Mouse (Mus musculus): ENCODE results near the gene Car10. TPM values are rescaled to one million over a fixed set of nuclear protein-coding genes. Genes with fewer than 3 reads are reported as not detected.
A peak's percentile ranks its signal among the peaks of the same experiment; 100 is the strongest.

The Car10 gene
- total and polyA plus RNA-seq, 2 experiments from 2014 or later: 45.0 to 54.1 TPM

DNA sequence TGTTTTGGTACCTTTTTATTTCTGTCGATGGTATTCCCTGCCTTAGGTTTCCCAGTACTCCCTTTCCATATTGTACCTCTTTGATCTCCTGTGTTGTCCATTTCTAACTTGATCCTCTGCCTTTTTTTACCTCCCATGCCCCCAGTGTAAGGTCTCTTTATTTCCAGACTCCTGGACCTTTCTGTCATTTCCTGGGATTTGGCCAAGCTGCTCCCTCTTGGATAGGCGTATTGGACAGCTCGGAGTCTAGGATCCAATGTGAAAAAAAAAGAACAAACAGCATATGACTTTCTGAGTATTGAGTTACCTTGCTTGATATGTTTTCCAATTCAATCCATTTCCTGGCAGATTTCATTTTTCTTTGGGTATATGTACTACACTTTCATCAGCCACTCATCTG is 102.2 kb downstream of the Car10 start:
- Histone ChIP-seq H3K36me3 (ENCODE audit: insufficient read depth, low read length) (no peaks in the 10 kb centered on the region), H3K9ac (replicated peaks; ENCODE audit: low read length) (no peak overlapping the region), H3K4me1 (ENCODE audit: insufficient read depth, low read length) (no peaks in the 10 kb centered on the region), H3K4me2 (ENCODE audit: low read depth, low read length) (no peak overlapping the region), H3K27me3 (ENCODE audit: insufficient read depth, low read length) (no peaks in the 10 kb centered on the region), H3K4me3 (ENCODE audit: low read length) (no peak overlapping the region), H3K27ac (no peak overlapping the region), H3K9me3 (ENCODE audit: low read length) (no peaks in the 10 kb centered on the region)
- no peak for TF ChIP-seq CTCF (IDR thresholded peaks at IDR 0.05; ENCODE audit: low read depth)
- DNase-seq (ENCODE audit: low spot score) (no peak), ATAC-seq (no peak)
- WGBS: 87% methylated on average over 3 of the region's 3 CpGs

DNA sequence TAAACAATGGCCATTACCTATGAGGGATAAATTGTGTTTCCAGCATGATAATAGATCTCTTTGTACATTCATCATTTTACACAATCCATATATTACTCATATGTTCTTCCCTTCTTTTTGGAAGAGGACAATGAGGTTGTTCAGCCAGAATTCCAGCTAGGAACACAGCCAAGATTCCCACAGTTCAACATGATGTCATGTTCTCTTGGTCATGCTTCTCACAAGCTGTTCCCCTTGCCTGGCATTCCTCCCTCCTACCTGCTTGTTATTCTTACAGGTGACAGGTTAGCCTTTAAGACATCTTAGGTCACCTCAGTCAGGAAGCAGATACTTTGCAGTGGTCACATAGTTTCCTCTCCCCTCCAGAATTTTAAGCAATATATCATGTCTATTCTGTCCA is 119.6 kb downstream of the Car10 start:
- Histone ChIP-seq H3K9ac (replicated peaks; ENCODE audit: low read length) (no peak overlapping the region), H3K9me3 (ENCODE audit: low read length) (no peaks in the 10 kb centered on the region), H3K36me3 (ENCODE audit: insufficient read depth, low read length) (no peaks in the 10 kb centered on the region), H3K27ac (no peak overlapping the region), H3K4me2 (ENCODE audit: low read depth, low read length) (no peak overlapping the region), H3K4me1 (ENCODE audit: insufficient read depth, low read length) (no peaks in the 10 kb centered on the region), H3K4me3 (ENCODE audit: low read length) (no peak overlapping the region), H3K27me3 (ENCODE audit: insufficient read depth, low read length) (no peaks in the 10 kb centered on the region)
- TF ChIP-seq CTCF (IDR thresholded peaks at IDR 0.05; ENCODE audit: low read depth): no peak
- DNase-seq (ENCODE audit: low spot score): peak; percentile 48
- no peak for ATAC-seq

DNA sequence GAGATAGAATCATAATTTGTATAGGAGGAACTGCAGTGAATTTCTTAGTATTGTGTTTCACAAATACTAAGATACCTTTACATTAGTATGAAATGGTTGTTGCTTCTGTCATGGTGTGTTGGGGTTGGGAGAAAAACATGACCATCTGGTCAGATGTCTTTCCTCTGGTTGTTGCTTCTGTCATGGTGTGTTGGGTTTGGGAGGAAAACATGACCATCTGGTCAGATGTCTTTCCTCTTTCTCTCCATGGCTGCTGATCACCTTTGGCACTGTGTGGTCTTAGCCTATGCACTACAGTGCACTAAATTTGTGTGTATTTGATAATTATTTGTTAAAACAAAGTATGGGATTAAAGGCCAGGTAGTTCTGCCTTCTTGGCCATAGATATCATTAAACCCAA is 132.2 kb downstream of the Car10 start:
- Histone ChIP-seq H3K4me1 (ENCODE audit: insufficient read depth, low read length) (no peaks in the 10 kb centered on the region), H3K4me3 (ENCODE audit: low read length) (no peak overlapping the region), H3K27me3 (ENCODE audit: insufficient read depth, low read length) (no peaks in the 10 kb centered on the region), H3K9ac (replicated peaks; ENCODE audit: low read length) (no peak overlapping the region), H3K4me2 (ENCODE audit: low read depth, low read length) (no peak overlapping the region), H3K27ac (no peak overlapping the region), H3K9me3 (ENCODE audit: low read length) (no peaks in the 10 kb centered on the region), H3K36me3 (ENCODE audit: insufficient read depth, low read length) (no peaks in the 10 kb centered on the region)
- DNase-seq (ENCODE audit: low spot score) (no peak), ATAC-seq (no peak)
- no peak for TF ChIP-seq CTCF (IDR thresholded peaks at IDR 0.05; ENCODE audit: low read depth)

DNA sequence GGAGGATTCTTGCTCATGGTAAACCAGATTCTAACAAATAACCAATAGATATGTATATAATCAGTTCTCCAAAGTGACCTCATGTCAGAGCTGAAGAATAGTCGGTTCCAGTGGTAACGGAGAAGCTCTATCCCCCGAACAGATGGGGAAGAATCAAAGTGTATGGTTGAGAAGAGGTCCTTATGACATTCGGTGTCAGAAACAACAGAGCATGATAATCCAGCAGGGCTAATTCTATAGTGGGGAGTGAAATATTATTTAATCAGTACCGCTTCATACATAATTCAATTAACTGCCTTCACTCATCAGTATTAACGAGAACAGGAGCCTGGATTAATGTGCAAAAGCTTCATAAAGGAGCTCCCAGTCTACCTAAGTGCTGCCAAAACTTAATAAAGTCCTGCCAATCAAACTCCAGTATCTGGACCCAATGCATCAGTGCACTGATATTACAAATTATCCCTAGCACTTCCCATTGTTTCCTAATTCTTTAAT is 152.0 kb downstream of the Car10 start:
- DNase-seq (ENCODE audit: low spot score) (peak; percentile 41), ATAC-seq (no peak)
- WGBS: 45% methylated on average over 6 of the region's 6 CpGs

DNA sequence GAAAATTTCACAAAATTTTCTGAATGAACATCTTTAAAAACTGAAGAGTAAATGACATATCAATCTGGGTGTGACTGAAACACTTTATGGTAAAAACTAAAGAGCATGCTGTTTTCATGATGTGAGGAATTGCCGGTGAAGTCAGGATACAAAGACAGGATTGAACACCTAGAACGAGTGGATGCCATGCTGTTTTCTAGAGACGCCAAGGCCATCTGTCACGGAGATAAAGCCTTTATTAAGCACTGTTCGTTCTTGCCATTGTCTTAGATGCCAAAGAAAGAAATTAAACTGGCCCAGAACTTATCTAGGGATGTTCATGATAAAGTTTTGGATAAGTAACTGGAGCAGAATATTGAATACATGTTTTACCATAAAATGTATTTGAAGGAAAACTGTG is 153.9 kb downstream of the Car10 start:
- WGBS: 52% methylated on average over 5 of the region's 5 CpGs
- Histone ChIP-seq H3K4me3 (ENCODE audit: low read length) (no peak overlapping the region), H3K9me3 (ENCODE audit: low read length) (no peaks in the 10 kb centered on the region), H3K36me3 (ENCODE audit: insufficient read depth, low read length) (no peaks in the 10 kb centered on the region), H3K4me1 (ENCODE audit: insufficient read depth, low read length) (no peaks in the 10 kb centered on the region), H3K9ac (replicated peaks; ENCODE audit: low read length) (no peak overlapping the region), H3K4me2 (ENCODE audit: low read depth, low read length) (no peak overlapping the region), H3K27me3 (ENCODE audit: insufficient read depth, low read length) (no peaks in the 10 kb centered on the region), H3K27ac (no peak overlapping the region)
- ATAC-seq (no peak), DNase-seq (ENCODE audit: low spot score) (no peak)
- no peak for TF ChIP-seq CTCF (IDR thresholded peaks at IDR 0.05; ENCODE audit: low read depth)

More for the DNA sequence above, 152.0 kb downstream of the Car10 start:
- no peaks in the 10 kb centered on the region for H3K27me3 ChIP-seq (ENCODE audit: insufficient read depth, low read length)
- no peak overlapping the region for H3K4me3 ChIP-seq (ENCODE audit: low read length)
- TF ChIP-seq CTCF (IDR thresholded peaks at IDR 0.05; ENCODE audit: low read depth): no peak
- H3K36me3 ChIP-seq (ENCODE audit: insufficient read depth, low read length): no peaks in the 10 kb centered on the region
- H3K27ac ChIP-seq: no peak overlapping the region
- no peaks in the 10 kb centered on the region for H3K9me3 ChIP-seq (ENCODE audit: low read length)
- no peak overlapping the region for H3K4me2 ChIP-seq (ENCODE audit: low read depth, low read length)
- H3K9ac ChIP-seq (replicated peaks; ENCODE audit: low read length): no peak overlapping the region
- no peaks in the 10 kb centered on the region for H3K4me1 ChIP-seq (ENCODE audit: insufficient read depth, low read length)

DNA sequence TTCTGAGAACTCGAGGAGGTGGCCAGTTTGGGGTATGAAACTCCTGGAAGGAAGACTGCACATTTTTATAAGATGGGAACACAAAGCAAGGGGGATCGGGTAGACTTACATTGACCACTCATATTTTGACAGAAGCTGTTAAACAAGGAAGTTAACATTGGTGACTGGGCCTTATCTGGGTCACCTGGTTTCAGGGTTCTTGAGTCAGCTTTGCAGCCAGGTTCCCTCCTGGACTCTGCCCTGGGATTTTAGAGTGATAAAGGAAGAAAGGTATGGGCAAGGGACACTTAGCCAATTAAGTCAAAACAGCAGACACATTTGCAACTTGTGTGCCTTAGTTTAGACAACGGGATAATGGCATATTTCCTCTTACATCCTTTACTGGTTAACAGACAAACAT is 166.2 kb downstream of the Car10 start:
- Histone ChIP-seq H3K27ac (no peak overlapping the region), H3K9ac (replicated peaks; ENCODE audit: low read length) (no peak overlapping the region), H3K4me3 (ENCODE audit: low read length) (no peak overlapping the region), H3K27me3 (ENCODE audit: insufficient read depth, low read length) (no peaks in the 10 kb centered on the region), H3K4me1 (ENCODE audit: insufficient read depth, low read length) (no peaks in the 10 kb centered on the region), H3K9me3 (ENCODE audit: low read length) (no peaks in the 10 kb centered on the region), H3K4me2 (ENCODE audit: low read depth, low read length) (no peak overlapping the region), H3K36me3 (ENCODE audit: insufficient read depth, low read length) (no peaks in the 10 kb centered on the region)
- ATAC-seq: no peak
- 77% methylated on average over 3 of the region's 3 CpGs for WGBS
- DNase-seq (ENCODE audit: low spot score): no peak
- TF ChIP-seq CTCF (IDR thresholded peaks at IDR 0.05; ENCODE audit: low read depth): no peak

DNA sequence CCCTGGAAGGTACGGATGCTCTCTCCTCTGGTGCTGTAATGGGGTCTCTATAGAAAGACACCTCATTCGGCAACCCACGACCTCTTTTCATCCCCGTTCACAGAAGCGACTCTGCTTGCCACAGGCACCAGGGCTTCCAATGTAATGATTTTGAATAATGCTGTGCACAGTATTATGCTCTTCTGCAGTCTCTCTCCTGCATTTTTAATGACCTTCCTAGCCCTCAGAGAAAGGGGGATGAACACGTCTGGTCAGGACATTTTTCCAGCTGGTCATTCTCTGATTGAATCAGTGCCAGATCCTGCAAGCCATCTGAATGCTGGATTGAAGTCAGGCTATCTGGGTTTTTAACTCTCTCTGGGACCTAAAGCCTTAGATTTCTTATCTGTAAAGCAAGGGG is 174.2 kb downstream of the Car10 start:
- no peak overlapping the region for H3K4me3 ChIP-seq (ENCODE audit: low read length)
- no peak overlapping the region for H3K9ac ChIP-seq (replicated peaks; ENCODE audit: low read length)
- no peaks in the 10 kb centered on the region for H3K36me3 ChIP-seq (ENCODE audit: insufficient read depth, low read length)
- H3K4me1 ChIP-seq (ENCODE audit: insufficient read depth, low read length): peaks cover 12% of the 10 kb centered on the region; the same call in 1 of the 2 replicates
- H3K4me2 ChIP-seq (ENCODE audit: low read depth, low read length): peak overlapping the region; percentile 3; the same call in 1 of the 2 replicates
- H3K27me3 ChIP-seq (ENCODE audit: insufficient read depth, low read length): no peaks in the 10 kb centered on the region
- no peak for TF ChIP-seq CTCF (IDR thresholded peaks at IDR 0.05; ENCODE audit: low read depth)
- no peak overlapping the region for H3K27ac ChIP-seq
- WGBS: 13% methylated on average over 6 of the region's 6 CpGs
- DNase-seq (ENCODE audit: low spot score) (peak; percentile 65), ATAC-seq (no peak)
- H3K9me3 ChIP-seq (ENCODE audit: low read length): no peaks in the 10 kb centered on the region

All from hindbrain, postnatal 0 days (tissue).